Mouse (Mus musculus): Measurements from ENCODE around the gene Chordc1.

DNA sequence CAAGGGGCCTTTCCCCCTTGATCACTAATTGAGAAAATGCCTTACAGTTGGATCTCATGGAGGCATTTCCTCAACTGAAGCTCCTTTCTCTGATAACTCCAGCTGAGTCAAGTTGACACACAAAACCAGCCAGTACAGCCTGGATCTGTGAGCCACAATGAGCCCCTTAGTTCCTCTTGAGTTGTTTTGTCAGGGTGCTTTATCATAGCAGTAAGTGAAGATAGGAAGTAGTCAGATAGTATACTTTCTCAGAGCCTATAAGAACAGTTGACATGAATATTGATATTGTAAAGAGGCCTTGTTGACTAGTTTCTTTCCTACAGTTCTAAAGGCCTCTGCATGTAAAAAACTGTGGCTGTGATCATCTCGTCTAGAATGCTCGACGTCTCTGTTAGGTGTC, 28.1 kb downstream of the Chordc1 start:
- no peak for TF ChIP-seq TAL1 (conservative IDR thresholded peaks at IDR 0.05; ENCODE audit: low read depth, low read length)
- no peak for TF ChIP-seq CTCF (IDR thresholded peaks at IDR 0.05; ENCODE audit: low read depth, low read length)
- TF ChIP-seq GATA1 (IDR thresholded peaks at IDR 0.05; ENCODE audit: borderline replicate concordance, low read length): no peak
- no peak for TF ChIP-seq GATA2 (IDR thresholded peaks at IDR 0.05; ENCODE audit: borderline replicate concordance, low read depth, low read length)
- no peak for TF ChIP-seq POLR2AphosphoS5 (IDR thresholded peaks at IDR 0.05; ENCODE audit: insufficient replicate concordance, low read depth, low read length)

All from G1E (cell line).